Comparison of ENCODE assay signal across 9 mouse cellular contexts in genomic region chr9:108451519-108452160, GRCm38 (mm10). TPM values are rescaled to one million over a fixed set of nuclear protein-coding genes. Genes with fewer than 3 reads are reported as not detected.
A peak's percentile ranks its signal among the peaks of the same experiment; 100 is the strongest.
DNase-seq lines count a peak whose midpoint lies in the region; ATAC-seq and TF ChIP-seq lines count a peak whose summit lies in the region.
"Had no signal": no experiment of that assay in that cellular context is flagged by ENCODE, and none has a peak within 500 bp of the region (broad histone marks: within the 10 kb centered on the region; RNA-seq: fewer than 3 reads in every experiment).

No protein-coding gene starts in this region.

- peak overlapping the region; percentile 95 for H3K4me2 ChIP-seq in kidney, postnatal 0 days (ENCODE audit: low read length)
- H3K4me2 ChIP-seq in intestine, embryonic 15.5 days (replicated peaks) = peak overlapping the region; percentile 96
- H3K4me2 ChIP-seq in neural tube, embryonic 15.5 days = peak overlapping the region; percentile 83

- no peaks in the 10 kb centered on the region for H3K36me3 ChIP-seq in kidney, postnatal 0 days (ENCODE audit: insufficient read depth, low read length)
- H3K36me3 ChIP-seq in embryonic facial prominence, embryonic 10.5 days (replicated peaks) = peaks cover 15% of the 10 kb centered on the region; the same call in 1 of the 2 replicates
- H3K36me3 ChIP-seq in intestine, embryonic 15.5 days = no peaks in the 10 kb centered on the region; the same call in 1 of the 2 replicates
- H3K36me3 ChIP-seq in neural tube, embryonic 15.5 days = peaks cover 18% of the 10 kb centered on the region

- DNase-seq in kidney, postnatal 0 days (ENCODE audit: low spot score) = no peak
- no peak for DNase-seq in kidney, postnatal 14 days
- DNase-seq in embryonic facial prominence, embryonic 10.5 days (ENCODE audit: low spot score) = no peak
- DNase-seq in ovary, postnatal 10 days (ENCODE audit: low spot score) = no peak
- DNase-seq in thymus, postnatal 4 days = no peak
- no peak for DNase-seq in right cerebral cortex, postnatal 36 days (ENCODE audit: low spot score in 2 of 2)

- H3K27ac ChIP-seq in kidney, postnatal 0 days = peak overlapping the region; percentile 54
- H3K27ac ChIP-seq in embryonic facial prominence, embryonic 10.5 days (replicated peaks) = peak overlapping the region; percentile 85
- peak overlapping the region; percentile 87 for H3K27ac ChIP-seq in intestine, embryonic 15.5 days
- peak overlapping the region; percentile 87 for H3K27ac ChIP-seq in neural tube, embryonic 15.5 days (replicated peaks)

- H3K9me3 ChIP-seq in kidney, postnatal 0 days (replicated peaks; ENCODE audit: low read length) = no peaks in the 10 kb centered on the region
- H3K9me3 ChIP-seq in embryonic facial prominence, embryonic 10.5 days = 0 out of 2 replicates have a peak, but pooled peaks cover 3% of the 10 kb centered on the region
- H3K9me3 ChIP-seq in intestine, embryonic 15.5 days = no peaks in the 10 kb centered on the region
- H3K9me3 ChIP-seq in neural tube, embryonic 15.5 days (replicated peaks) = no peaks in the 10 kb centered on the region

- TF ChIP-seq CTCF in kidney, postnatal 0 days (IDR thresholded peaks at IDR 0.05; ENCODE audit: low read depth) = no peak

- H3K4me3 ChIP-seq in kidney, postnatal 0 days (replicated peaks; ENCODE audit: low read depth, low read length) = peak overlapping the region; percentile 61
- H3K4me3 ChIP-seq in embryonic facial prominence, embryonic 10.5 days = peak overlapping the region; percentile 74
- H3K4me3 ChIP-seq in intestine, embryonic 15.5 days (replicated peaks) = peak overlapping the region; percentile 60
- peak overlapping the region; percentile 74 for H3K4me3 ChIP-seq in neural tube, embryonic 15.5 days (replicated peaks)

- H3K4me1 ChIP-seq in kidney, postnatal 0 days (replicated peaks; ENCODE audit: insufficient read depth, low read length) = peaks cover 8% of the 10 kb centered on the region; the same call in 1 of the 2 replicates
- peaks cover 54% of the 10 kb centered on the region for H3K4me1 ChIP-seq in embryonic facial prominence, embryonic 10.5 days
- peaks cover 40% of the 10 kb centered on the region for H3K4me1 ChIP-seq in intestine, embryonic 15.5 days (replicated peaks)
- peaks cover 50% of the 10 kb centered on the region for H3K4me1 ChIP-seq in neural tube, embryonic 15.5 days

- H3K9ac ChIP-seq in kidney, postnatal 0 days (ENCODE audit: low read depth, low read length) = peak overlapping the region; percentile 69
- peak overlapping the region; percentile 75 for H3K9ac ChIP-seq in intestine, embryonic 15.5 days
- H3K9ac ChIP-seq in neural tube, embryonic 15.5 days (replicated peaks) = peak overlapping the region; percentile 90

- no peaks in the 10 kb centered on the region for H3K27me3 ChIP-seq in kidney, postnatal 0 days (ENCODE audit: insufficient read depth, low read length)
- peaks cover 11% of the 10 kb centered on the region for H3K27me3 ChIP-seq in embryonic facial prominence, embryonic 10.5 days (replicated peaks; ENCODE audit: low read depth, poor library complexity, severe bottlenecking)
- H3K27me3 ChIP-seq in intestine, embryonic 15.5 days (replicated peaks) = no peaks in the 10 kb centered on the region; the same call in 1 of the 2 replicates
- no peaks in the 10 kb centered on the region for H3K27me3 ChIP-seq in neural tube, embryonic 15.5 days (replicated peaks)

- no peak for ATAC-seq in kidney, postnatal 0 days (replicated peaks; ENCODE audit: low FRiP score, low read depth)
- peak; percentile 9; the same call in 1 of the 2 replicates for ATAC-seq in intestine, embryonic 15.5 days
- no peak for ATAC-seq in neural tube, embryonic 15.5 days (ENCODE audit: low FRiP score)

- WGBS in kidney, postnatal 0 days = 53% methylated on average over 6 of the region's 6 CpGs
- 52% methylated on average over 6 of the region's 6 CpGs for WGBS in embryonic facial prominence, embryonic 10.5 days
- 47% methylated on average over 6 of the region's 6 CpGs for WGBS in intestine, embryonic 15.5 days
- 50% methylated on average over 6 of the region's 6 CpGs for WGBS in neural tube, embryonic 15.5 days

RNA-seq across cellular contexts. Expression of gene Ccdc71, which starts 8.7 kb away (rescaled TPM):
- polyA plus RNA-seq in kidney, postnatal 0 days (2015; fragmentation: Nextera tagmentation; extraction: Ambion mirVana) = 49.5 and 55.3 TPM in 2 replicates
- polyA plus RNA-seq in embryonic facial prominence, embryonic 10.5 days (2016; fragmentation: Nextera tagmentation; extraction: Ambion mirVana) = 56.6 and 57.5 TPM in 2 replicates
- 51.2 and 53.9 TPM in 2 replicates for polyA plus RNA-seq in intestine, embryonic 15.5 days (2015; fragmentation: Nextera tagmentation; extraction: Ambion mirVana)
- 53.7 and 64.4 TPM in 2 replicates for polyA plus RNA-seq in neural tube, embryonic 15.5 days (2015; fragmentation: Nextera tagmentation; extraction: Ambion mirVana)

RNA-seq across cellular contexts. Expression of gene Klhdc8b, which starts 9.7 kb away (rescaled TPM):
- 31.1 and 33.5 TPM in 2 replicates for polyA plus RNA-seq in kidney, postnatal 0 days (2015; fragmentation: Nextera tagmentation; extraction: Ambion mirVana)
- 21.6 and 24.2 TPM in 2 replicates for polyA plus RNA-seq in embryonic facial prominence, embryonic 10.5 days (2016; fragmentation: Nextera tagmentation; extraction: Ambion mirVana)
- polyA plus RNA-seq in intestine, embryonic 15.5 days (2015; fragmentation: Nextera tagmentation; extraction: Ambion mirVana) = 48.7 and 54.2 TPM in 2 replicates
- polyA plus RNA-seq in neural tube, embryonic 15.5 days (2015; fragmentation: Nextera tagmentation; extraction: Ambion mirVana) = 58.4 and 59.8 TPM in 2 replicates

RNA-seq across cellular contexts. Expression of gene BC048562, which starts 15.4 kb away (rescaled TPM):
- polyA plus RNA-seq in kidney, postnatal 0 days (2015; fragmentation: Nextera tagmentation; extraction: Ambion mirVana) = not detected in 2 replicates
- not detected in 2 replicates for polyA plus RNA-seq in embryonic facial prominence, embryonic 10.5 days (2016; fragmentation: Nextera tagmentation; extraction: Ambion mirVana)
- polyA plus RNA-seq in intestine, embryonic 15.5 days (2015; fragmentation: Nextera tagmentation; extraction: Ambion mirVana) = not detected in 2 replicates
- not detected in 2 replicates for polyA plus RNA-seq in neural tube, embryonic 15.5 days (2015; fragmentation: Nextera tagmentation; extraction: Ambion mirVana)
- polyA plus RNA-seq: adrenal gland, adult 2 months had no signal

RNA-seq across cellular contexts. Expression of gene Ccdc36, which starts 23.4 kb away (rescaled TPM):
- 0.91 and 0.96 TPM in 2 replicates for polyA plus RNA-seq in kidney, postnatal 0 days (2015; fragmentation: Nextera tagmentation; extraction: Ambion mirVana)
- 0.93 and 1.1 TPM in 2 replicates for polyA plus RNA-seq in embryonic facial prominence, embryonic 10.5 days (2016; fragmentation: Nextera tagmentation; extraction: Ambion mirVana)
- 1.5 and 1.6 TPM in 2 replicates for polyA plus RNA-seq in intestine, embryonic 15.5 days (2015; fragmentation: Nextera tagmentation; extraction: Ambion mirVana)
- polyA plus RNA-seq in neural tube, embryonic 15.5 days (2015; fragmentation: Nextera tagmentation; extraction: Ambion mirVana) = 1.3 and 1.7 TPM in 2 replicates
- polyA plus RNA-seq: adrenal gland, adult 2 months had no signal

RNA-seq across cellular contexts. Expression of gene Lamb2, which starts 27.9 kb away (rescaled TPM):
- 35.6 and 38.9 TPM in 2 replicates for polyA plus RNA-seq in kidney, postnatal 0 days (2015; fragmentation: Nextera tagmentation; extraction: Ambion mirVana)
- 33.2 and 33.5 TPM in 2 replicates for polyA plus RNA-seq in embryonic facial prominence, embryonic 10.5 days (2016; fragmentation: Nextera tagmentation; extraction: Ambion mirVana)
- 29.5 and 35.0 TPM in 2 replicates for polyA plus RNA-seq in intestine, embryonic 15.5 days (2015; fragmentation: Nextera tagmentation; extraction: Ambion mirVana)
- 17.5 and 18.8 TPM in 2 replicates for polyA plus RNA-seq in neural tube, embryonic 15.5 days (2015; fragmentation: Nextera tagmentation; extraction: Ambion mirVana)
